Mouse (Mus musculus) midbrain, embryonic 10.5 days (tissue): ENCODE results near the gene Evi2b. TPM values are rescaled to one million over a fixed set of nuclear protein-coding genes. Genes with fewer than 3 reads are reported as not detected.

Experiments
- DNase-seq: peaks from one replicate; pipeline ENCODE4 v3.0.0-alpha.2; 2017; ENCODE audit warnings: low spot score
- H3K27ac ChIP-seq: fragments of 300-500 bp; sonication (generic); replicated peaks from 2 replicates; pipeline ENCODE4 v1.5.1; 2016; ENCODE audit warnings: mild to moderate bottlenecking
- H3K27me3 ChIP-seq: fragments of 300-500 bp; sonication (generic); 2 replicates; pipeline ENCODE4 v1.6.1; 2016; ENCODE audit warnings: low read depth, mild to moderate bottlenecking; ENCODE audit not compliant: poor library complexity, severe bottlenecking
- H3K36me3 ChIP-seq: fragments of 300-500 bp; sonication (generic); 2 replicates; pipeline ENCODE4 v1.6.1; 2016; ENCODE audit warnings: mild to moderate bottlenecking, moderate library complexity
- H3K4me1 ChIP-seq: fragments of 300-500 bp; sonication (generic); 2 replicates; pipeline ENCODE4 v1.6.1; 2016
- H3K4me3 ChIP-seq: fragments of 300-500 bp; sonication (generic); 2 replicates; pipeline ENCODE4 v1.5.1; 2016; ENCODE audit warnings: mild to moderate bottlenecking, moderate library complexity
- H3K9me3 ChIP-seq: fragments of 300-500 bp; sonication (generic); replicated peaks from 2 replicates; pipeline ENCODE4 v1.6.1; 2016; ENCODE audit warnings: mild to moderate bottlenecking
- WGBS: fragments of 180-500 bp; shearing (Covaris S2); methylation state at CpG from one replicate; pipeline ENCODE4 v1.1.7; 2016; 5-methylcytosine and 5-hydroxymethylcytosine counted together
- polyA plus RNA-seq: library from polyadenylated mRNA; unstranded; fragments of >200 nt; fragmentation: Nextera tagmentation; extraction: Ambion mirVana; gene quantifications from 2 replicates; pipeline ENCODE4 v1.2.1, GENCODE M21; 2016

Gene Evi2b
- polyA plus RNA-seq, 1 experiment from 2014 or later: not detected

DNA sequence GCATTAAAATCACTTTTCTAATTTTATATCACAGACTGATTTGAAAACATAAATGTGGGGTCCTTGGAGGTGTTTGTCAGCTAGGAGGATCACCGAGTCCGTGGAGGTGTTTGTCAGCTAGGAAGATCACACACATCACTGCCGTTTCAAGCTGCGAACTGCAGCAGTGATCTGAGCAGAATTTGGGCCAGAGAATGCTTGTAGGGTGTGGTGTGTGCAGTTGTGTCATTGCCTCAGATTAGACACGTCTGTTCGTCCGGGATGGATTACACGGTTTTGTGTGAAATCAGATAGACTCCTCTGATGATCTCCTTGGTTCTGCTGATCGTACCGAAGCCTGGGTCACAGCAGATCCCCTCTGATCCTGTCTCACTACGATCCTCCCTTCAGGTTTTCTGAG is 7.2 kb upstream of the Evi2b start:
- H3K27ac ChIP-seq: no peak overlapping the region
- H3K27me3 ChIP-seq: no peaks in the 10 kb centered on the region
- peaks cover 36% of the 10 kb centered on the region for H3K36me3 ChIP-seq
- peaks cover 16% of the 10 kb centered on the region for H3K4me1 ChIP-seq
- DNase-seq: no peak
- no peaks in the 10 kb centered on the region for H3K9me3 ChIP-seq
- H3K4me3 ChIP-seq: no peak overlapping the region
- 89% methylated on average over 11 of the region's 11 CpGs for WGBS

DNA sequence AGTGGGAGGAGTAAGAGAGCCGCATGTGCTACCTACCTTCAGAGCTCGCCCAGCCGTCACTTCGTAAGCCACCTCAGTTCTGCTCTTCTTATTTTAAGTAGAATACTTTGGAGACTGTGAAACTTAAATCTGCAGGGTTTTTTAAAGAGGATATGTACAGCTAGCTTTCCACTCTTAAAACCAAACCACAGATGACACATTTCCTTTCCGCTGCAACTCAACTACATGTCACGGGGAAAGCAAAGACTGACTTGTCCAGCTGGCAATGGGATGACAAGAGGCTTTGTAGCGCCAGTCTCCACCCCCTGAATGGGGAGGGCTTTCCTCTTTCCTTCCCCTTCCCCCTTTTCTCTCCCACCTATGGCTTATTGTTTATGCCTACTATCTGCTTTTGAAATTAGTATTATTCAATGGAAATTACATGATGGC is 6.8 kb upstream of the Evi2b start, which contains the start of the genes Evi2 and Evi2a:
Gene Evi2, minus strand, starts transcription at position 257 of the 429 bp plus-strand sequence.
Gene Evi2a, minus strand, starts transcription at position 277 of the 429 bp plus-strand sequence.
- H3K4me1 ChIP-seq: peaks cover 16% of the 10 kb centered on the region
- H3K27ac ChIP-seq: no peak within 1 kb of the TSS
- H3K36me3 ChIP-seq: peaks cover 34% of the 10 kb centered on the region
- H3K27me3 ChIP-seq: no peaks in the 10 kb centered on the region
- 90% methylated on average over 7 of the region's 7 CpGs for WGBS
- H3K4me3 ChIP-seq: no peak within 1 kb of the TSS
- no peaks in the 10 kb centered on the region for H3K9me3 ChIP-seq
- no peak for DNase-seq

DNA sequence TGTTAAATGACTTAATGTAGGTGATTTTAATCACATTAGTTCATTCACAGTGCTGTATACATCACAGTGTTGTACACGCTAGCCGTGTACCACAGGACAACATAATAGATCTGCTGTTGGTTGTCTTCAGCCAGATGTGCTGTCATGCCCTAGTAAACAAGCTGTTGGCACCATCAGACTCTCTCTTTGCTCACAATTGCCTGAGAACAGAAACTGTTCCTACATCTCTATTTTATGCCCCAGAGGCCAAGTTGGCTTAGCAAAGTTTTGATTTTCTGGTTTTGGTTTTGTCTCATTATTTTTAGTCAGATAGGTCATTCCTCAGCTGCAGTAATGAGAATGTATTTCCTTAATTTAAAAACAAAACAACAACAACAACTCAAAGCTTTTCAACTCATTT is 6.2 kb upstream of the Evi2b start:
- DNase-seq: no peak
- peaks cover 13% of the 10 kb centered on the region for H3K4me1 ChIP-seq
- H3K36me3 ChIP-seq: peaks cover 39% of the 10 kb centered on the region
- no peak overlapping the region for H3K27ac ChIP-seq
- no peak overlapping the region for H3K4me3 ChIP-seq
- H3K9me3 ChIP-seq: no peaks in the 10 kb centered on the region
- no peaks in the 10 kb centered on the region for H3K27me3 ChIP-seq
- 88% methylated on average over 2 of the region's 2 CpGs for WGBS

DNA sequence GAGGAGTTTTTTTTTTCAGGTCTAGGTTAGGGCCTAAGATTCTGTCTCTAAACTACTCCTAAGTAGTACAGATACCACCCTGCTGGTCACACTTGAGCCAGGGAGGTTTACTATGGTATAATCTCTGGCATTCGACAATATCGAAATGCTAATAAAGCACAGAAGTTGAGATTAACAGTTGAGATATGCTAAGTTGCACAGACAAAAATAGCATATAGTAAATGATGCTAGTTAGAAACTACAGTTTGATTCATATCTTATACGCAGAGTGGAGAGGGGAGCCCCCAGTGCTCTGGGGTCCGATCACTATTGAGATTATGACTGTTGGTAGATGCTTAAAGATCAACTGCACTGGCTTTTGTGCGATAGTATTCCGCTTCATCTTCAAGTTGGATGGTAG is 5.7 kb upstream of the Evi2b start:
- Histone ChIP-seq H3K27ac (no peak overlapping the region), H3K4me1 (peaks cover 8% of the 10 kb centered on the region), H3K4me3 (no peak overlapping the region), H3K36me3 (peaks cover 44% of the 10 kb centered on the region), H3K27me3 (no peaks in the 10 kb centered on the region), H3K9me3 (no peaks in the 10 kb centered on the region)
- 95% methylated on average over 6 of the region's 6 CpGs for WGBS
- DNase-seq: no peak

DNA sequence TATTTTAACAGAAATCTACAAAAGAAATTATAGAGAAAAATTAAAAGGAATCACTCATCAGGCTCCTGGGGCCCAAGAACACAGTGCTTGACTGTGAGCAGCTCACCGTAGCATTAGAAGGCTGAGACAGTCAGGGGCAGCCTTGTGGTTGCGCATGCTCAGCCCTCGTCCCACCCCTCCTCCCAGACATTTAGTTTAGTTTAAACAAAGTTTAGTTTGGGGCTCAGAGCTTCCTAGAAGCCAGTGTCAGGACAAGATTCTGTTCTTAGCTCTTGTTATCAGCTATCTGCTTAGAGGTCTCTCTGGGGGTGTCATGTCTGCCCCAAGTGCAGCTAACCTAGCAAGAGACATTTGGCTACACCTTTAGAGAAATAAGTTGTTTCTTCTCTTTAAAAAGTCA is 5.0 kb upstream of the Evi2b start:
- peaks cover 3% of the 10 kb centered on the region; the same call in 1 of the 2 replicates for H3K4me1 ChIP-seq
- H3K36me3 ChIP-seq: peaks cover 48% of the 10 kb centered on the region
- no peaks in the 10 kb centered on the region for H3K27me3 ChIP-seq
- DNase-seq: no peak
- no peak overlapping the region for H3K27ac ChIP-seq
- no peaks in the 10 kb centered on the region for H3K9me3 ChIP-seq
- H3K4me3 ChIP-seq: no peak overlapping the region
- 90% methylated on average over 3 of the region's 3 CpGs for WGBS

DNA sequence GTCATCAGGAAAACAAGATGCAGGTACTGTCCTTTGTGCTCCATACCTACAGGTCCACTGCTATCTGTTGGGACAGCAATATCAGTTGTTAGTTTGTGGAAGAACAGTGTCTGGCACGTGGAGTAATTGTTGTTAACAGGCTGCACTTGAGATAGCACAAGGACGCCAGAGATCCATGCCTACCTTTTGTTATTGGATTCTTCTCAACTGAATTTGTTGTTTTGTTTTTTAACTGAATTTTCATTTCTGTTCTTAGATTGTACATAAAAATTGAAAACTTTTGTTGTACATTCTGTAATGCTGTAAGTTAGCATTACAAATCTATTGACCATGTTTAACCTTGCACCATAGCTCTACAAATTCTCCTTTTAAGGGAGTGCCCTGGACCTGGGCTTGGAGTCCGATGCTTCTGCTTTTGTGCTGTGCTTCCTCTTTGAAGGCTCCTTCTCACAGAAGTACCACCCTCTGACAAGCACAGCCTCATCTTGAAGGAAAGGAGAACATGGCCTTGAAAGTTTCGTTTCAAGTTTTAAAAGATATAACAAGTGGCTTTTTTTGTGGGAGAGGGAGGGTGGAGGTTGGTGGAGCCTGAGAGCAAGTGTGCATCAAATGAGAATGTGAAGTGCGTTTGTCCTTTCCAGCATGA is 4.3 kb upstream of the Evi2b start:
- Histone ChIP-seq H3K27ac (no peak overlapping the region), H3K27me3 (no peaks in the 10 kb centered on the region), H3K4me1 (no peaks in the 10 kb centered on the region), H3K36me3 (peaks cover 46% of the 10 kb centered on the region), H3K9me3 (no peaks in the 10 kb centered on the region), H3K4me3 (no peak overlapping the region)
- 91% methylated on average over 5 of the region's 5 CpGs for WGBS
- no peak for DNase-seq

DNA sequence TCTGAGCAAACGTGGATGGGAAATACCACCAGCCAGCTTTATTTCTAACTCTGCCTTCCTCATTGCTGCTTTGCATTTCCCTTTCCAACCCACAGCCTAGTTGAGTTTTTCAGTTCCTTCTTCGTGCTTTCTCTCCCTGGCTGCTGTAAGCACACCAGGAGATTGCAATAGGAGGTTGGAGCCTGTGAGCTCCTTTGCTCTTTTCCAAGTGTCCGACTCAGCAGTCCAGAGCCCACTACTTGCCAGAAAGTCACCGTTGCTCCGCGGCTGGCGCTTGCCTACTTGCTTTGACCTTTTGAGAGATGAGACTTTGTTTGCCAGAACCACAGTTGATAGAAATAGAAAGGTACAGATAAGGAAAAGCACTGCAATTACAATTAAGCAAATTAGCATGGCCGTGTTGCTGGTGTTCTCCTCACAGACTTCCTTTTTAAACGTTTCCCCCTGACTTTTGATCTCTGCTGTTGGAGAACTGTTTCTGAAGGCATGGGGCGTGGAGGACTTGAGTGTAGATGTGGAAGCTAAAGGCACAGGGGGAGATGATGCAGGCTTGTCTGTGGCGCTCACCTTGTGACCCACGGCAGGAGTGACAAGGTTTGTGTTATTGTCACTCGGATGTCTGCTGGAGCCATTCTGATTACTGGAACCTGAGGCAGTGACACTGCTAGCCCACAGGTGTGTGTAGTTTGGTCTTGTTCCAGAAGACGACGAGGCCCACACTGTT is 3.6 kb upstream of the Evi2b start:
- no peak for DNase-seq

DNA sequence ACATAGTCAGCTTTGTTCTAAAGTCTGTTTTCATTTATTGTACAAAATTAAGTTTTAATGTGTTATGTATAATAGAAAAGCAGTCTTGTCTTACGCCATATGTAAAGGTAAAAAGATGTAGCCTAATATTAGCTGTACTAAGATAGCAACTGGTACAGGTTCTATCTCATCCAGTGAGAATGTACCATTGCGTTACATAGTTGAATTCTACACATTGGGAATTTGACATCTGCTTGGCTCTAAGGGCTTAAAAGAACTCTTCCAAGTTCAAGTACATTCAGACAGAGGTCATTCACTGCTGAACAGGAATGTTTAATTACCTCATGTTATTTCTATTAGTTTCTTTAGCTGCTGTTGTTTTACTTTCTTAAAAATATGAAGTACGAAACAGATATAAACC is 3.0 kb upstream of the Evi2b start:
- H3K27me3 ChIP-seq: no peaks in the 10 kb centered on the region
- no peaks in the 10 kb centered on the region for H3K4me1 ChIP-seq
- no peak overlapping the region for H3K4me3 ChIP-seq
- no peak for DNase-seq
- 98% methylated on average over 3 of the region's 3 CpGs for WGBS
- H3K36me3 ChIP-seq: peaks cover 38% of the 10 kb centered on the region
- no peak overlapping the region for H3K27ac ChIP-seq
- no peaks in the 10 kb centered on the region for H3K9me3 ChIP-seq

More for the DNA sequence above, 3.6 kb upstream of the Evi2b start:
- Histone ChIP-seq H3K27me3 (no peaks in the 10 kb centered on the region), H3K27ac (no peak overlapping the region), H3K4me3 (no peak overlapping the region), H3K4me1 (no peaks in the 10 kb centered on the region), H3K9me3 (no peaks in the 10 kb centered on the region), H3K36me3 (peaks cover 41% of the 10 kb centered on the region)
- WGBS: 91% methylated on average over 15 of the region's 15 CpGs

DNA sequence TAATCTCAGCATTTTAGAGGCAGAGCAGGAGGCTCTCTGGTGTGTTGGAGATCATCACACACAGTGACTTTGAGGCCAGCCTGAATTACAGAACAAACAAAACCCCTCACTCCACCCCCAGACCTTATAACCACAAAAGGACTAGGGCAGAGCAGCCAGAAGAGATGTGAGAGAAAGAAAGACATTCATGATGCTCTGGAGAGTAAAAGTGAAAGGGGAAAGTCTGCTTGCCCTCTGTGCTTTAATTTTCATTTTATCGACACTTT is 681 bp upstream of the Evi2b start:
- Histone ChIP-seq H3K36me3 (peaks cover 32% of the 10 kb centered on the region), H3K27ac (no peak overlapping the region), H3K27me3 (no peaks in the 10 kb centered on the region), H3K4me3 (no peak overlapping the region), H3K4me1 (no peaks in the 10 kb centered on the region), H3K9me3 (no peaks in the 10 kb centered on the region)
- 89% methylated on average over 1 of the region's 1 CpGs for WGBS
- no peak for DNase-seq

DNA sequence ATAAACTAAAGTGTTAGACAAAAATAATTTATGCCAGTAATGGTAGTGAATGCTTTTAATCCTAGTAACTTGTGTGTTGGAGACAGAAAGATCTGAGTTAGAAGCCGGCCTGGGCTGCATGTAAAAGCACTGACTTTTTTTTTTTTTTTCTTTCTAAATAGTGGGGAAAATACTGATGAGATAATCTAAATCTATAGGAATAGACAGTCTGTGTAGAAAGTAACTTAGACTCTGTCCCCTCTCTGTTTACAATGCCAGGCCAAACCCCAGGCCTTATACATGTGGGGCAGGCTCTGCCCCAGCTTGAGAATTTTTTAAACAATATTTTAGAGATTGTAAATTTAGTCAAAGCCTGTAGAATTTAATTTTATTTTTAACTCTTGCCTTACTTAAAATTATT is 618 bp downstream of the Evi2b start:
- WGBS: 89% methylated on average over 1 of the region's 1 CpGs

DNA sequence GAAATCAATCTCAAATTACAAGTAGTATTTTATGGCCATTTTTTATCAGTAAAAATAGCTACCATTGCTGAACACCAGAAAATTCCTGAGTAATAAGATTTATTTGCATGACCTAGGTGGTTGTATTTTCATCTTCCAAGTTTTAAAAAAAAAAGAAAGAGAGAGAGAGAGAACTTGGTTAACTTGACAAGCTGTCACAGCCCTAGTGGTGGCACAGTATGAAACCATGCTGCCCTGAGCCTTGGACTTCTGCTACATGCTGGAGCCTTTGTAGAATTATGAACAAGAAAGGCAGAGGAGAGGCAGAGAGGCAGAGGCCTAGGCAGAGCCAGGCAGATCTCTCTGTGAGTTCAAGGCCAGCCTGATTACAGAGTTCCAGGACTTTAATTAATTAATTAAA is 1.6 kb downstream of the Evi2b start:
- no peaks in the 10 kb centered on the region for H3K4me1 ChIP-seq
- no peak overlapping the region for H3K4me3 ChIP-seq
- no peak overlapping the region for H3K27ac ChIP-seq
- H3K9me3 ChIP-seq: no peaks in the 10 kb centered on the region
- no peaks in the 10 kb centered on the region for H3K27me3 ChIP-seq
- DNase-seq: no peak
- peaks cover 14% of the 10 kb centered on the region for H3K36me3 ChIP-seq

More for the DNA sequence above, 618 bp downstream of the Evi2b start:
- Histone ChIP-seq H3K4me3 (no peak overlapping the region), H3K36me3 (peaks cover 23% of the 10 kb centered on the region), H3K4me1 (no peaks in the 10 kb centered on the region), H3K27me3 (no peaks in the 10 kb centered on the region), H3K27ac (no peak overlapping the region), H3K9me3 (no peaks in the 10 kb centered on the region)
- no peak for DNase-seq

DNA sequence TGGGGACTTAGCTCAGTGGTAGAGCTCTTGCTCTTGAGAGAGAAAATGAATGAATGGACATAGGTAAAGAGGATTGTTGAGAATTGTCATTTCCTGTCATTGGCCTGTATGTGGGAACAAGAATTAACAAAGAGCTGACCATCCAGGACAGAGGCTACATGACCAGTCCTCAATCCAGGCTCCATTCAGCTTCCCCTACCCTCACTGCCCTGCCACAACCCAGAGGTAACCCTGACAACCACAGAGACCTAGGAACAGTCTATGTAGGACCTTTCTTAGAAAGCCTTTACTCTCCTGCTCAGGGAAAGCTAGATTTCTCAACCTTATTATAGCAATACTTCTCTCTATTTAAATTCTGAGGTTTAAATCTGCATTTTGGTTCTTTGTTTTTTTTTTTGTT is 2.8 kb downstream of the Evi2b start:
- H3K36me3 ChIP-seq: peaks cover 14% of the 10 kb centered on the region; the same call in 1 of the 2 replicates
- no peak for DNase-seq
- no peak overlapping the region for H3K27ac ChIP-seq
- no peaks in the 10 kb centered on the region for H3K27me3 ChIP-seq
- no peaks in the 10 kb centered on the region for H3K4me1 ChIP-seq
- H3K4me3 ChIP-seq: no peak overlapping the region
- H3K9me3 ChIP-seq: no peaks in the 10 kb centered on the region

DNA sequence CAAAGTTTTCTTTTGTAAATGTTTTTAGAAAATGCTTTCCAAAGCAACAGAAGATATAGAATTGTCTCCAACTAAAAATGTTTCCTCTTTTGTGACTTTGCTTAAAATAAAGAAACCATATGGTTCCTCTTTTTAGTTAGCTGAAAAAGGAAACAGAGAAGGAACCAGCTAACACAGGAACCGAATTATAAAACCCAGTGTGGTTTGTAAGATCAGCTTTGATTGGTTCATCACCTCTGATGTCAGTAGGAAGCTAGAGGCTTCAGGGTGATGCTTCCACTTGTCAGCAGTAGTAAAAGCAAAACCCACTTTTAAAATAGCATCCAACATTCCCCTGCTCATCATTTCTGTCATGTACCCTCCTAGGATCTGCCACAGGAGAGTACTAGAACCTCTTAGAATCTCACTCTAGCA is 3.7 kb downstream of the Evi2b start:
- peaks cover 11% of the 10 kb centered on the region; the same call in 1 of the 2 replicates for H3K36me3 ChIP-seq
- no peak overlapping the region for H3K4me3 ChIP-seq
- no peaks in the 10 kb centered on the region for H3K4me1 ChIP-seq
- H3K27ac ChIP-seq: no peak overlapping the region
- no peak for DNase-seq
- no peaks in the 10 kb centered on the region for H3K9me3 ChIP-seq
- WGBS: 86% methylated on average over 1 of the region's 1 CpGs
- H3K27me3 ChIP-seq: no peaks in the 10 kb centered on the region
